Mouse (Mus musculus) cerebellum, postnatal 10 days (tissue): ENCODE data around the gene Asgr1.

Experiments
- DNase-seq, 2 experiments: peaks; one replicate each; pipeline ENCODE4 v3.0.0; 2021; ENCODE audit warnings: mixed read lengths in 2 of 2

The Asgr1 gene

GRCm38 (mm10) chr11:70027397-70027796 is 26.5 kb upstream of the Asgr1 start:
- peak; percentile 64 to 70 for DNase-seq

DNA sequence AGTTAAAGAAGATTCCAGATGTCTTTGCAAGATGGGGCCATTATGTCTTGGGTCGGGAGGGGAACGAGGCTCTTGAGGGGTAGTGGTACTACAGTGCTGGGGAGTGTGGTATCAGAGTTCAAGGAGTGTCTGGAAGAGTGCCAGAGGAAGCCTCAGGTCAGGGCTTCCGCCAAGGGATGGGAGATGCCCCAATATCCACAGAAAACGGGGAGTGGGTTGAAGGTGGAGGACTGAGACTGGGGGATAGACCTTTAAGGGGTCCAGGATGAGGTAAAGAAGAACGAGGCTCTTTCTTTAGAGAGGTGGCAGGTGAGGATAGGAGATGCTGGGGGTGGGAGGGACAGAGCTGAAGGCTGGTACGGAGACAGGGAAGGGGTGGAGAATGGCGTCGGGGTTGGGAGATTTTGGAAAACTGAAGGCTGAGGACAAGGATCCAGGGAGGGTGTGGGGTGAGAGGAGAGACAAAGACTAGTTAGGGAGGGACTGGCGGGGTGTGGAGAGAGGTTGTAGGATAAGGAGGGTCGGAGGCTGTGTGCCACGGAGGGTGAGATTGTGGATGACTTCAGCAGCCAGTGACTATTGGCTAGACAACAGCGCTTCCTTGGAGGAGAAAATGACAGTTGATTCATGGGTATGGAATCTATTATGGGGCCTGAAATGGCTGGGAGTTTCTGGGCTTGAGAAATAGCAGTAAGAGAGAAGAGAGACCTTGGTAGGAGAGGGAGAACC is 25.3 kb upstream of the Asgr1 start:
- DNase-seq = peak in 1 of 2 experiments; percentile 56

DNA sequence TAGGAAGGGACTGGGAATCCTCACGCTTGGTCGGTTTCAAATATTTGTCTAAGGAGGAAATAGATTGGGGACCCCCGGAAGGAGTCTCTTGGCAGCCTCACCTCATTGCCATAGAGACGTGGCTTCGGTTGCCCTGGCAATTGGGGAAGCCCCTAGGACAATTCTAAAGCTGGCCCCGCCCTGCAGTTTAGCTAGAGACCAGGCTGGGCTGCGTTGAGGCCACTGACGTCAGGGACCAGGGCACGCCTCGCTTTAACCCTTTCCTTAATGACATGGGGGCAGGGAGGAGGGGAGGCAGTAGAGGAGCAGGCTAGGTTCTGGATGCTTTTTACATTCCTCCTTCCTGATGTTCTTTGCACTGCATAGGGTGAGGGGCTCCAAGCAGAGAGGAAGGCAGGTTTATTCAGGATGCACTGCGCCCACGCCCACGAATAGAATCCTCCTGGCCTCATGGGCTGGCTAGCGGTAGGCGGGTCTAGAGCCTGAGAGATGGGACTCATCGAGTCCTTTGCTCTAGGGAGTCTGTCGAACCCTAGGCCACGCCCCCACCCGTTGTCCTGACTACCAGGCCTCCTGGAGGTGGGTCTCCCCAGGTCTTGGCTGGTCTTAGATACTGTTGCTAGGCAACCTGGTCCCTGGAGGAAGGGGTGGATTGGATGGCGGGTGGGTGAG is 24.6 kb upstream of the Asgr1 start:
- peak; percentile 92 to 95 for DNase-seq

DNA sequence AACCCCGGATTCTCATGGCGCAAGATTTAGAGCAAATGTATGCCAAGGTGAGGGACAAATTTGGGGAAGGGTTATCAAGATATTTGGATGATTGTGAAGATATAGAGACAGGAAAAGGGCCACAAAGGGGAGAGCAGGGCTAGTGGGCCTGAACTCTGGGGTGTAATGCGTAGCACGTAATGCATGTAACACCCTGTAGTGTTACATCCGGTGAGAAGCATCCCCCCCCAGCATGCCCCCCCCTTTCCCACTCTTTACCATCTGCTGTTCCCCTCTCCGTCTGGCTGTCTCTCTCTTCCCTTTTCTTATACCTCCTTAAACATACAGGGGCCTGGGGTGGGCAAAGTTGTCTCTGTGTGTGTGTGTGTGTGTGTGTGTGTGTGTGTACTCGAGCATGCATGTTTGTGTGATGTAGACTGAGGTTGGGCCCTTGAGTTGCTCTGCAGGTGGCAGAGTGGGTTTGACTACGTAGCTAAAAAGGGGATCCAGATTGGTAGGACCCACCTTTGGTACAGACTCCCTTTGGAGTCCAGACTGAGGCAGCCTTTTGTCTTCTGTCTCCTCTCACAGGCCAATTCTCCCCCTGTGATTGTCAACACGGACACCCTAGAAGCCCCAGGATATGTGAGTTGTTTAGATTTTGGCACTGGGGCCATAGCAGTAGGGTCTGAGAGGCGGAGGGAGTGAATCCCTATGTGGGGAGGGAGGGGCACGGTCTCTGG is 23.9 kb upstream of the Asgr1 start:
- DNase-seq = peak in 1 of 2 experiments; percentile 50

- no peak for DNase-seq
Observed at GRCm38 (mm10) chr11:70030651-70031320, 23.1 kb upstream of the Asgr1 start.

- DNase-seq = no peak
Observed at GRCm38 (mm10) chr11:70031321-70031670, 22.6 kb upstream of the Asgr1 start.

GRCm38 (mm10) chr11:70038174-70038573 is 15.7 kb upstream of the Asgr1 start:
- no peak for DNase-seq

DNA sequence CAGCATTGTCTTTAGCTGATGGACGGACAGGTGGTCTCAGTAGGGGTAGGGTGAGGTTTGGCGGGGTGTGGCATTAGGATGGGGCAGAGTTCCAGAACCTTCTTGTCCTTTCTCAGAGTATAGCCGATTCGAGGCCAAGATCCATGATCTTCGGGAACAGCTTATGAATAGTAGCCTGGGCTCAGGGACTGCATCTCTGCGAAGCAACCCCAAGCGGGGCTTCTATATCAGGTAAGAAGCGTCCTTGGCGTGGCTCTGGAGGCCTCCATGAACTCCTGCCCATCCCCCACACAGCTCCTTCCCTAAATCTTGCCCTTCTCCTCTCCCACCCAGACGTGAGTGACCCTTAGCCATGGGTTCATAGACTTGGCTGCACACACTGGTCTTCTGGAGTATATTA is 14.3 kb upstream of the Asgr1 start:
- no peak for DNase-seq

- no peak for DNase-seq
Observed at GRCm38 (mm10) chr11:70040184-70040583, 13.7 kb upstream of the Asgr1 start.

DNA sequence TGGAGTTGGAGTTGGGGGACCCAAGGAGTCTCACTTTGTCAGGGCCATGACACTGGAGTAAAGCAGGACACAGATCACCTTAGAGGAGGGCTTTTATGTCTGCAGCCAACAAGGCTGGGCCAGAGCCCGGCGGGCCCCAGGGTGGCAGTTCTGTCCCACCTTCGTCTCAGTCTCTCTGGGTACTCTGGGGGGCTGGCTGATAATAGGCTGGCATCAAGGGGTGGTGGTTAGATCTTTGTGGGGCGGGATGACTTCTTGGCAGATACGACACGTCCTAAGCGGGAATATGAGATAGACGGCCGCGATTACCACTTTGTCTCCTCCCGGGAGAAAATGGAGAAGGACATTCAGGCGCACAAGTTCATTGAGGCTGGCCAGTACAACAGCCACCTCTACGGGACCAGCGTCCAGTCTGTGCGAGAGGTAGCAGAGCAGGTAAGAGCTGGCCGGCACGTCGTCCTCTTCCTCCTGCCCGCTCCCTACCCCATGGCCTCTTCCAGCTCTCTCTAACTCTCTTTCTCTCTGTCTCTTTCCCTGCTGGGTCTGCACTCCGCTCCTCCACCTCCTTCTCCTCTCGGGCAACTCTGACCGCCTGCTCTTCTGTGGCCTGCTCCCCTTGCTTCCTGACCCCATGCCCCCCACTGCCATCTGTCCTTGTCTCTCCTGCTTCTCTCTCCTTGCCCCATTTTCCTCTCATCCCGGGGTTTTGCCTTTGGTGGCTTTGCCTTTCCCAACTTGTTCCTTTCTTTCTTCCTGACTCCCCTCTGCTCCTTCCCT is 11.4 kb upstream of the Asgr1 start:
- DNase-seq = peak in 1 of 2 experiments; percentile 26

DNA sequence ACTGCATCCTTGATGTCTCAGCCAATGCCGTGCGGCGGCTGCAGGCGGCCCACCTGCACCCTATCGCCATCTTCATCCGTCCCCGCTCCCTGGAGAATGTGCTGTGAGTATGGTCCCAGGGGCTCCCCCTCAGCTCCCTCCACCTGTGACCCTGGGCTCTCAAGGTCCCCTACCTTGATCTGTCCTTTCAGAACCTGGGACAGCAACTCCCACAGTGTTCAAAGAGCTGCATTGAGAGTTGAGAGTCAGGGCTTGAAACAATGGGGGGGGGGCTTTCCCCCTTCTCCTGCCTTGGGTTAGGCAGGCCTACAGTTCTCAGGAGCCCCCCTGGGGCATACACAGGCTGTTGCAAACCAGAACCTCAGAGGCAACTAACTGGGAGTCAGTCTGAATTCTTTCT is 10.2 kb upstream of the Asgr1 start:
- no peak for DNase-seq

DNA sequence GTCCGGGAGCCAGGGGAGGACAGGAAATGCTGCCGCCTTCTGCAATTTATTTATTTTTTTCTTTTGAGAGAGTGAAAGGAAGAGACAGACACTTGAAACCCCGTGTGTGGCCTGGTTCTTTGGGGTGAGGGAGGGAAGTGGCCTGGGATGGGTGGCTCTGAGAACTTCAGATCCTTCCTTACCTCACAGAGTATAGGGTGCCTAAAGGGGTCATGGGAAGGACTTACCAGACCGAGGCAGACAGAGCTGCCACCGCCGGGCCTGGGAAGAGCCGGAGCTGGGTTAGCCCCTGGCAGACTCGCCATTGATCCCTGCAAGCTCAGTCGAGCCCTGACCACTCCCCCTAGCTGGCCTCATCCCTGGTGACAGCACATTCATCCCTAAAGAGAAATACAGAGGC is 8.4 kb upstream of the Asgr1 start:
- DNase-seq = no peak

GRCm38 (mm10) chr11:70049366-70049765 is 4.5 kb upstream of the Asgr1 start:
- no peak for DNase-seq

GRCm38 (mm10) chr11:70049816-70050215 is 4.1 kb upstream of the Asgr1 start:
- peak in 1 of 2 experiments; percentile 57 for DNase-seq

DNA sequence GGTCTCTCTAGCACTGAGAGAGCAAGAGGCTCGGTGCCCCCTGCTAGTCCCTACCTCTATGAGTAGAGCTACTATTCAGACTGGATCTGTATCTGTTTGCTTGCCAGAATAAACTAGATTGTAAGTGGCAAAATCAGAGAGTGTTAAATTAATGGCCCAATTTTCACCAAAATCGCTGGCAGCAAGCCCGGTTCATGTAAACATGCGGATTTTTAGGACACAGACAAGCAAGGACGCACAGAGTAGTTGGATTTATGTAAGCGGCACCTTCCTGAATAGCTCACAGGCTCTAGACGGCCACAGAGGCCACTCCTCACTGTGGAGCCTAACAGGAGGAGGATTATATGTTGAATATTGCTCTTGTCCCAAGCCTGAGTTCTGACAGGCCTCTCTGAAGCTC is 729 bp upstream of the Asgr1 start:
- no peak for DNase-seq

DNA sequence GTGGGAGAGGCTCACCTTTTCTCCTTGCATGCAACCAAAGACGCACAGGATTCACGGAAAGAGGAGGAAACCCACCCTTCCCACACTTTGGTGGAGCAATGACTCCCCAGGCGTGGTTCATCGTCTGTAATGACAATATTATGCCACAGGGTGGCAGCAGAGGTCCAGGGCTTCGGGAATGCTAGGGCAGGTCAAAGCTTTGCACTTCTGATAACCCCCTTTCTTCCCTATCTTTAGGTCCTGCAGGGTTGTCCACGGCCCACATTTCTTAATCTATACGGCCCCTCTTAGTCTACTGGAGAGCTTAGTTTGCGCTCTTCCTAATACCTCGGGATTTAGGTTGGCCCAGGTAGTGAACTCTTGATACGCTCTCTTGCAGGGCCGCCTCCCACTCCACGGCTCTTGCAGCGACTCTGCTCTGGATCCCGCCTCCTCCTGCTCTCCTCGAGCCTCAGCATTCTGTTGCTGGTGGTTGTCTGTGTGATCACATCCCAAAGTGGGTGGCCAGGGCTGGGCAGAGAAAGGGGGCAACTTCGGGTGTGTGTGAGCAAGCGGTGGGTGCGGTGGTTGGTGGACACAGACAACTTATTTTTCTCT is 1.8 kb downstream of the Asgr1 start:
- DNase-seq = peak; percentile 88 to 91

DNA sequence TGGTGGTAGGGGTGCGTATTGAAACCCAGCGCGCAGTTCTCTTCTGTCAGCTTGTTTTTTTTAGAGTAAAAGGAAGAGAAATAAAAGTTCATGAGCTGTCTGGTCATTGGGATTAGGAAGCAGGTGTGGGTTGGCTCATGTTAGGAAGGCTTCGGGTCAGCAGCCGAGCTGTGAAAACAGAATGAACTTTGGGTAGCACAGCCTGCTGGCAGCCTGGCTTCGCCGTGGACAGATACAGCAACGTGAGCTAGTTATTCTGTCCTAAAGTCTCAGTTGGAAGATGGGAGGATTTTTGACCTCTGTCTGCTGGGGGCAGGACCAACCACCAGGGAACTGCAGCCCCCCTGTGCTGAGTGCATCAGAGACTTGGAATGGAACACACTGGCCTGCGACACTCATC is 3.9 kb downstream of the Asgr1 start:
- DNase-seq = no peak

GRCm38 (mm10) chr11:70059930-70060329 is 6.0 kb downstream of the Asgr1 start:
- DNase-seq = no peak

- no peak for DNase-seq
Observed at GRCm38 (mm10) chr11:70063053-70063452, 9.2 kb downstream of the Asgr1 start.

GRCm38 (mm10) chr11:70066701-70067100 is 12.8 kb downstream of the Asgr1 start:
- DNase-seq = no peak

DNA sequence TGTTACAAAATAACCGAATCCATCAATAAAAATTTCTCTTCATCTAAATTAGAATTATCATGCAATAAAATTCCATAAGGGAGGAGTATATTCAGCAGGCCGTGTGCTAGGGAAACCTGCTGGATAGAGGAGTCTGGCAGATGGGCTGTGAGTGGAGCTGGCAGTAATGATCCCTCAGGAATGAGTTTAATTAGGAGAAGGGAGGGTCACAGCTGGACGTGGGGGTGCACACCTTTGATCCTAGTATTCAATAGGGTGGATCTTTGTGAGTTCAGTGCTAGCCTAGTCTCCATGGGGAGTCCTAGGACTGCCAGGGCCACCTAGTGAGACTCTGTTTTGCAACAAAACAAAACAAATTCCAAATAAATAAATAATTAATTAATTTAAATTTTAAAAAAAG is 14.4 kb downstream of the Asgr1 start:
- DNase-seq = peak in 1 of 2 experiments; percentile 40

DNA sequence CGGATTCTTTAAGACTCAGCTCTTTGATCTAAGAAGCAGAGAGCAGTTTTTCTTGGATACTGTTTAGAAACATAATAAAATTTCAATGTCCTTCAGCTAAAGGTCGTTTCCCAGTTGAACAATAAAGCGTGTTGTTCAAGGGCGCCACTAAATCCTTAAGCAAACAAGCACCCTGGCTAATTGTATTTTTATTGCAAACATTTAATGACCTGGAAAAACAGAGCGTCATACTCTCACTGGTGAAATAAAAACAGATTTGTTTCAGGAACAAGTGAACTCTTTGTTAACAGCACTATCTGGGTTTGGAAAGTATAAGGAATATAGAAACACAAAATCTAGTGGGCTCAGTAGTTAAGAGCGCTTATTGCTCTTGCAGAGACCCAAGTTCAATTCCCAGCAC is 16.2 kb downstream of the Asgr1 start:
- no peak for DNase-seq
